Mouse (Mus musculus): Measurements from ENCODE around the gene Itga4.

DNA sequence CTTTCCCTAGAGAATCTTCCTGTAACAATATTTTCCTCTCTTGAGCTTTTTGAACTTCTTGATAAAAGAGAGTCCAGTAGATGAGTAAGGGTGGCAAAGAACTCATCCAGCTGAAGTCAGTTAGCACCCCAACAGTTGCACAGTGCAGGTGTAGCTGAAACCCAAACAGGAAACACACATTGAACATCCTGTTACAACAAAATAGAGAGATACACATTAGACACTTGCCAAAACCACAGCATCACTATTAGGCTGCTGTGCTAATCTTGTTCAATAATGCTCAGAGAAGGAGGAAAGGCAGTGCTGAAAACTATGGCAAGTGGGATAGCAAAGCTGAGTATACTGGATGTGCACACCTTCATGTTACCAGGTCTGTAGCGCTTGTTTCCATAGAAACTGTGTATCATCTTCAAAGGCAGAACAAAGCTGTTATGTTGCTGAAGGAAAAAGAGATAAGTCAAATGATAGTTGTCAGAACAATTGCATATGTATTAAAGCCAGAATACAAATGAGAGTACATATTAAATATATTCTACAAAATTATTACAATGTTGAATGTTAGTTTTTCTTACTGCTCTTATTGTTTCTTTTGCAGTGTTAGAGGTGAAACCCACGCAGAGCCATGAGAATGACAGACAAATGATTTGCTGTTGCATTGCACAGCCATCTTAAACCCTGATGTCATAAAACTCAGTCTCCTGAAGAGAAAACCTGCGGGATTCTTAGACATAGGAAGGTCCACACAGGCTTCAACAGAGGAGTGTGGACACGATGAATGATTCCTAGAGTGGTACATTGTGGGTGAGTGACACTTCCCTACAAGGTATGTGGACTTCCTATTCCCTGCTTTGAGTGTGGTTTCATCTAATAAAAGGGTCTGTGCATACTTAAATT lies 23.9 kb upstream of the Itga4 start:
- TF ChIP-seq CTCF (IDR thresholded peaks at IDR 0.05; ENCODE audit: low read depth) (no peak), EP300 (IDR thresholded peaks at IDR 0.05; ENCODE audit: low read depth) (no peak)
